Mouse (Mus musculus): ENCODE data around the gene Zfp503. TPM values are rescaled to one million over a fixed set of nuclear protein-coding genes. Genes with fewer than 3 reads are reported as not detected.
A peak's percentile ranks its signal among the peaks of the same experiment; 100 is the strongest.

Zfp503 gene
- 0.82 and 1.4 TPM in 2 replicates for polyA plus RNA-seq (2015; fragmentation: Nextera tagmentation; extraction: Ambion mirVana)

DNA sequence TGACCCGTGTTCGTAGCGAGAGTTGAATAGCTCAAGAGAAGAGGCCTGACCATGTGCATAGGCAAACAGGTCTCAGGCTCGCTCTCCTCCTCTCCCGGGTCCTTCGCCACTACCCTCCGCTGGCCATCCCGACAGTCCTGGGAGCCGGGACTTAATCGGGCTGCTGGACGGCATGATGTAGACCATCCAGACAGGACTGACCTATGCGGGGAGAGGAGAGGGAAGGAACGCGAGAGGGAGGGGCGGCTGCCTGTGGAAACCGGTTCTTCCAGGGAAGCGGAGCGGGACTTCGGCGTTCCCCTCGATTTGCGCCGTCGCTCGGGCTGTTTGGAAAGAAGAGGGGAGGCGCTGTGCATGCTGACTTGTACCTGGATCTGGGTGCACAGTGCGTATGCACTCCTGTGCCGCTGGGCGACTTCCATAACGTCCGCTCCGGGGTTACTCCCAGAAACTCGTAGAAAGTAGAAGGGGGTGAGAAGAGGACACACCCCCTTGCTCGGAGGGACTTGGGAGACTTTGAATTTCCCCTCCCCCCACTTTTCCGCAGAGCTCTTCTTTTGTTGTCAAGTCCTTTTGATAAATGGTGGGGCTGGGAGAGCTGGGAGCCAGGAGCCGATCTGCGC is at the start of gene Zfp503:
Zfp503 (minus strand) TSS at position 311 of the 623 bp plus-strand sequence.
- Histone ChIP-seq H3K27me3 (peaks cover 100% of the 10 kb centered on the region), H3K36me3 (no peaks in the 10 kb centered on the region), H3K4me1 (replicated peaks) (peaks cover 46% of the 10 kb centered on the region), H3K4me2 (peak within 1 kb of the TSS; percentile 66), H3K4me3 (replicated peaks) (peak within 1 kb of the TSS; percentile 59), H3K9ac (no peak within 1 kb of the TSS), H3K9me3 (replicated peaks) (no peaks in the 10 kb centered on the region), H3K27ac (no peak within 1 kb of the TSS)
- DNase-seq: no peak
- no peak for ATAC-seq (ENCODE audit: low read depth)
- WGBS (ENCODE audit: insufficient replicate concordance): 1% methylated on average over 37 of the region's 37 CpGs

DNA sequence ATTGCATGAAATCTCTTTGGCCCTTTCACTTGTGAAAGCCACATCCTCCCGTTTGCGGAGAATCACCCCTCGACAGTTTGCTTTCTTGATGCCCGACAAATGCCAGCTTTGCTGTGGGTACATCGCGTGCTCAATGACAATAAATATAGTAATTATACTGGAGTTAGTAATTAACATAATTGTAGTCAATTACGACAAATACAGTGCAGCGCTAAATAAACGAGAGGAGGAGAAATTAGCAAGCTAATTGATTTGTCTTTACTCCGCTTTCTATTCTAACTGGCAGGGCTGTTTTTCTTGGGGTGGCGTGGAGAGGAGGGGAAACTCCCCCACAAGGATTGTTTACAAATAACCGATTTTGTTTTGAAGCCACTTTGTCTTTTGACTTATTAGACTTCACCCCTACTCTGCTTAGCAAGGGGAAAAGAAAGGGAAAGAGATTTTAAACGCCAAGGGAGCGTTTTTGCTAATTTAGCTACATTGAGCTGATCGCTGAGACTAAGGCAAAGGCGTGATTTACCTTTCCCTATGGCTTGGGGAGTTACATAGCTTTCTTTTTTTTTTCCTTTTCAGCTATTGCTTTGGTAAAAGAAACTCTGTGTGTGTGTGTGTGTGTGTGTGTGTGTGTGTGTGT is 48.2 kb upstream of the Zfp503 start:
- no peak overlapping the region for H3K4me3 ChIP-seq (replicated peaks)
- no peaks in the 10 kb centered on the region for H3K4me1 ChIP-seq (replicated peaks)
- H3K4me2 ChIP-seq: no peak overlapping the region
- H3K9me3 ChIP-seq (replicated peaks): no peaks in the 10 kb centered on the region
- no peak overlapping the region for H3K27ac ChIP-seq
- H3K27me3 ChIP-seq: no peaks in the 10 kb centered on the region
- H3K9ac ChIP-seq: no peak overlapping the region
- ATAC-seq (ENCODE audit: low read depth) (no peak), DNase-seq (no peak)
- H3K36me3 ChIP-seq: no peaks in the 10 kb centered on the region
- WGBS (ENCODE audit: insufficient replicate concordance): 73% methylated on average over 16 of the region's 16 CpGs

DNA sequence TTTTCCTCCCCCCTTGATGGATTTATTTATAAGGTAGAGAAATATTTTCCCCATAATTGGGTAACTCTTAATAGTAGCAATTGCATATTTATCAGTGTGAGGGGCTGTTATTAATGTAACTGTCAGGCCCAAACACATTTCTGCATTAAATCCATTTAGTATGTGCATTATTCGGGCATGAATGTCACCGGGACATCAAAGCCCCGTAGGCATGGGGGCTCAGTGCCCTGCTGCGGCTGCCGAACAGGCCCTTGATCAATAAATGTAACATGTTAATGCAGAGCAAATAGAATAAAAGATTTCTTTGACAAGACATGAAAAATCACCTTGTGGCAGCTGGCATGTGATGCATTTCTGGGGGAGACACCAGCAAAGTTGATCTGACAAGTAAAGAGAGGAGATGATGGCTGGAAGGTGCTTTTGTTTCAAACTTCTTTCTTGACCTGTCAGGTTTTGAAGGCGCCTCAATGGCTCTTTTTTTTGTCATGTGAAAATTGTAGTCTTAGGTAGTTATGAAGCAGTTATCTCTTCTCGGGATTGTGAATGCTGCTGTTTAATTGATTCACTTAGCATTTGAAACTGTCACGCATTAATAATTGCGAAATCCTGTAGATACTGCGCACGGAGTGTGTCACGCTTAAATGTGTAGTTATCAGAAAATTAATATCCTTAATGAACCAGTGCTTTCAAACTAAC is 47.5 kb upstream of the Zfp503 start:
- Histone ChIP-seq H3K9me3 (replicated peaks) (no peaks in the 10 kb centered on the region), H3K27ac (no peak overlapping the region), H3K4me3 (replicated peaks) (no peak overlapping the region), H3K27me3 (no peaks in the 10 kb centered on the region), H3K9ac (no peak overlapping the region), H3K4me2 (no peak overlapping the region), H3K36me3 (no peaks in the 10 kb centered on the region), H3K4me1 (replicated peaks) (no peaks in the 10 kb centered on the region)
- DNase-seq (no peak), ATAC-seq (ENCODE audit: low read depth) (no peak)
- WGBS (ENCODE audit: insufficient replicate concordance): 79% methylated on average over 12 of the region's 12 CpGs

DNA sequence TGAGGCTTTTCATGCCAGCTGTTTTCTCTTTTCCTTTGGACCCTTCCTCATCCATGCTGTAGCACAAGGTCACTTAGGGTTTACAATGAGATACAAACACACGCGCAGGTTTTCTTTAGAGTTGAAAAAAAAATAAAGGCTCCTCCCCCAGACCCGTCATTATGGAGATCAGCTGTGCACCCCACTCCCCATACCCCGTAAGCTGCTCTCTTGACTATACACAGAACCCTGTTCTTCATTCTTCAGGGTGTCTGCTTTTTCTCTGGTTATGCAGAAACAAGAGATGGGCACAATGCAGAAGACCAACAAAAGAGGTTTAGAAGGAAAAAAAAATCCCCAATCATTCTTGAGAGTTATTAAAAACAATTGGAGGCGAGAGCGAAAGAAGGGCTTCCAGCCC is 46.9 kb upstream of the Zfp503 start:
- no peaks in the 10 kb centered on the region for H3K9me3 ChIP-seq (replicated peaks)
- 69% methylated on average over 6 of the region's 6 CpGs for WGBS (ENCODE audit: insufficient replicate concordance)
- ATAC-seq (ENCODE audit: low read depth): no peak

DNA sequence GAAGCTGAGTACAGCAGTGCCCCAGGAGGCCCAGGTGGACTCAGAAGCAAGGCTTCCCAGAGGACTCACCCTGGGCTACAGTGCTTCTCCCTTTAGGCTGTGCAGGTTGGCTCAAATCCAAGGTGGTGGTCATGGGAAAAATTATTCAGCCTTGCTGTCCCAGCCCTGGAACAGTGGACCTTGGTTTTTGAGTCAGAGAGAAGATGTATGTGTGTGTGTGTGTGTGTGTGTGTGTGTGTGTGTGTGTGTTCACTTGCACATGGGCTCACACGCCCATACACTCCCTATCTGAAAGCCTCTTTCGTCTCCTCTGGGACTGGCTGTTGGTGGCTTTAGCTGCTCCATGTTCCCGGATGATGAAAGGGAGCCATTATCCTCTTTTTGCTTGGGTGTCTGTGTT is 46.5 kb upstream of the Zfp503 start:
- no peaks in the 10 kb centered on the region for H3K9me3 ChIP-seq (replicated peaks)
- DNase-seq (no peak), ATAC-seq (ENCODE audit: low read depth) (no peak)
- 51% methylated on average over 3 of the region's 3 CpGs for whole genome bisulfite sequencing (ENCODE audit: insufficient replicate concordance)
- no peak overlapping the region for H3K4me3 ChIP-seq (replicated peaks)
- H3K27ac ChIP-seq: no peak overlapping the region
- H3K4me1 ChIP-seq (replicated peaks): no peaks in the 10 kb centered on the region
- H3K36me3 ChIP-seq: no peaks in the 10 kb centered on the region
- no peak overlapping the region for H3K9ac ChIP-seq
- no peaks in the 10 kb centered on the region for H3K27me3 ChIP-seq
- H3K4me2 ChIP-seq: no peak overlapping the region

More for the DNA sequence above, 46.9 kb upstream of the Zfp503 start:
- Histone ChIP-seq H3K4me2 (no peak overlapping the region), H3K27ac (no peak overlapping the region), H3K9ac (no peak overlapping the region), H3K4me3 (replicated peaks) (no peak overlapping the region), H3K4me1 (replicated peaks) (no peaks in the 10 kb centered on the region), H3K27me3 (no peaks in the 10 kb centered on the region), H3K36me3 (no peaks in the 10 kb centered on the region)
- DNase-seq: no peak

DNA sequence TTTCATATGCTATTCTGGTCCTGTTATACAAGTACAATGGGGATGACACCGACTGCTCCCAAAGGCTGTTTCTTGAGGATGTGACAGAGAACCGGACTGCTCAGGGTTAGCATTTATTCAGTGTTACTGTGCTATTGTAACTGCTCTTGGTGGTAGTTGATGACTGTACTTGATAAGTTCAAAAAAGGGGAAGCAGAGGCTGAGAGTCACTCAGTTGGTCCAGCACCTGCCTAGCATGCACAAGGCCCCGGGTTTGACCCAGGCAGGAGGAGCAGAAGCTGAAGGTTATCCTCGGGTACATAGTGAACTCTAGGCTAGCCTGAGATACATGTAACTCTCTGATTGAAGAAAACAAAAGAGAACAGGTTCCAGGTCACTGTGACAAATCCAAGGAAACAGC is 34.1 kb upstream of the Zfp503 start:
- Histone ChIP-seq H3K9ac (no peak overlapping the region), H3K36me3 (no peaks in the 10 kb centered on the region), H3K4me3 (replicated peaks) (no peak overlapping the region), H3K9me3 (replicated peaks) (no peaks in the 10 kb centered on the region), H3K4me2 (no peak overlapping the region), H3K27ac (no peak overlapping the region), H3K27me3 (peaks cover 2% of the 10 kb centered on the region; the same call in 1 of the 2 replicates), H3K4me1 (replicated peaks) (peaks cover 24% of the 10 kb centered on the region)
- WGBS (ENCODE audit: insufficient replicate concordance): 28% methylated on average over 4 of the region's 4 CpGs
- no peak for DNase-seq
- ATAC-seq (ENCODE audit: low read depth): no peak

DNA sequence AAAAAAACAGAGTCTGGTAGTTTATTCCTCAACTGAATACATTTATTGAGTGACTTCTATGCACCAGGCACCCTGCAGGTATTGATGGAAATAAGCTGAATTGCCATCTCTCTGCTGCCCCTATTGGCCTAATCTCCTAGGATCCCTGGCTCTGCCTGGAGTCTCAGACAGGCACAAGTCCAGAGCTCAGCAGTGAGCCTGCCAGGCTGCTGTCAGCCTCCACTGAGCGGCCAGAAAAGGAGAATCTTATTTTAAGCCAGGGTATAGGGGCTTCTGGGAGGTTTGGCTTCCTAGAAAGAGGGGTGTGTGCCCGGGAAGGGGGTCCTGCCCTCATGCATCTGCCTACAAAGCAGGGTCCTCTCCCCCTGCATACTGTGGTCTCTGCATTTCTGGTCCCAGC is 31.5 kb upstream of the Zfp503 start:
- 0 out of 2 replicates have a peak, but pooled peaks have one; percentile 8 for ATAC-seq (ENCODE audit: low read depth)
- 29% methylated on average over 2 of the region's 2 CpGs for WGBS (ENCODE audit: insufficient replicate concordance)
- 0 out of 2 replicates have a peak overlapping the region, but pooled peaks have one; percentile 5 for H3K9ac ChIP-seq

DNA sequence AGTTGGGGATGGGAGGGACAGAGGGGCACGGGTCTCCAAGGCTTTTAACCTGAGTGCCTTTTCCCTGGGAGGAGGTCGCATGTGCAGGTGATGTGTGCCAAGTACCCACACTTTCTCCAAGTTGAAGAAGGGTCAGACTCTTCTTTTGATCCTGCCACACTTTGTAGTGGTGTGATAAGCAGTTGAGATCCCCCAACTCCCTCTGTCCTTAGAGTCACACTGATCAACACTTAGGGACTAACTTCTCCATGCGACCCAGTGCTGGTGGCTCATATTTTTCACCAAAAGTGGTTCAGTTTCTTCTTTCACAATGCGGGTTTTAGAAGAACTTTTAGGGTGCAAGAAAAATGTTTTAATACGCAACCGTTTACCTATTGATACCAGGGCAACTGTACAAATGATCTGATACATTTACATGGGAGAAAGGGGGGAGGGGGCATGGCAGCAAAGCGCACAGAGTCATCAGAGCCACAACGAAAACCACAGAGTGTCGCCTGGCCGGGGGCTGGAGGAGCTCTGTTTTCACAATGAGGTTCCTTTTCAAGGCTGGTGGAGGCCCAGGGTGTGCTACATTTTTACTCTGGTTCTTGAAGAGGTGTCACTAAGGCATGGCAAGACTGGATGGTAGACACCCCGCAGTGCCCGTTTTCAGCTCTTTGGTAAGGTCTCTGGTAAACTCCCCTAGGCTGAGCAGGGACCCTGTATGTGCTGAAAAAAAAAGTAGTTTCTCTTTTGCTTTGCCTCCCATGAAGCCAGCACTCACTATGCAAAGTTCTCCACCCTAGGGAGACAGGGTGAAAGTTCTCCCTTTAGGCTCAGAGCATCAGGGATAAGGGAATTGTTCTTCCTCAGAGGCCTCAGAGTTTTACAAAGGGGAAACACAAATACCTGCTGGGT is 30.8 kb upstream of the Zfp503 start:
- ATAC-seq (ENCODE audit: low read depth) (no peak), DNase-seq (no peak)
- H3K27ac ChIP-seq: no peak overlapping the region

More for the DNA sequence above, 31.5 kb upstream of the Zfp503 start:
- Histone ChIP-seq H3K4me1 (replicated peaks) (peaks cover 24% of the 10 kb centered on the region), H3K9me3 (replicated peaks) (no peaks in the 10 kb centered on the region), H3K27me3 (peaks cover 7% of the 10 kb centered on the region; the same call in 1 of the 2 replicates), H3K27ac (no peak overlapping the region), H3K4me2 (no peak overlapping the region), H3K4me3 (replicated peaks) (no peak overlapping the region), H3K36me3 (no peaks in the 10 kb centered on the region)
- DNase-seq: no peak

DNA sequence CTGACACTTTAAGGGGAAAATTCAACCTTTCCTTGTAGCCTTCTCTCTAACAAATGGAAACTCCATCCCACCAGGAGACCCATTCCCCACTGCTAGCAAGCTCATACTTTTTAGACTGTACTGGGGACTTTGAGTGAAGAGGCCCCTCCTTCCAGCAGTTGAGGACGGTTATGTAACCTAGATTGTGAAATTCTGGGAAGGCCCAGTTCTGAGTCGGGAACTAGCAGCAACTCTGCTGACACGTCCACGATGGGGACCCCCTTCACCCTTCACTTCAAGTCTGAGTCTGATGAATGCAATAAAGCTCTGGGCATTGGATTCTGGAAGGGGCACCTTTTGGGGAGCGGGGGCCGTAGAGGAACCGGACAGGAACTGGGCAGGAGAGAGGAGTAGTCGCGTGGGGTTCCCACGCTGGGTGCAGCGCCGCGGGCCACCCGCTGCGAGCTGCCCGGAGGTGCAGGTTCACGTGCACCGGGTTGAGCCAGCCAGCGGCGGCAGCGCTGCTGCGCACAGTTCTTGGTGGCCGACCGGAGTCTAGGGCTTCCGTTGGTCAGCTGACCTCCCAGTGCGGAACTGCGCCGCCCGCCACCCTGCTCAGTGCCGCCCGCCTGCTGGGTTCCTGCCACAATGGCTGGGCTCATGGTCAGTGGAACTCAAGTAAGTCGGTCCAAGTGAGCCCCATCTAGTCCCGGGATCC is 30.0 kb upstream of the Zfp503 start, which contains the start of gene Lrmda:
Lrmda (plus strand) TSS at position 461 of the 697 bp plus-strand sequence.
- Histone ChIP-seq H3K4me3 (replicated peaks) (peak within 1 kb of the TSS; percentile 56), H3K9me3 (replicated peaks) (no peaks in the 10 kb centered on the region), H3K4me2 (peak within 1 kb of the TSS; percentile 79), H3K27ac (peak within 1 kb of the TSS; percentile 55; the same call in 1 of the 2 replicates), H3K4me1 (replicated peaks) (peaks cover 24% of the 10 kb centered on the region), H3K36me3 (no peaks in the 10 kb centered on the region), H3K27me3 (peaks cover 7% of the 10 kb centered on the region; the same call in 1 of the 2 replicates), H3K9ac (peak within 1 kb of the TSS; percentile 69)
- peak; percentile 86 for ATAC-seq (ENCODE audit: low read depth)
- DNase-seq: peak; percentile 39
- WGBS (ENCODE audit: insufficient replicate concordance): under 1% methylated on average over 33 of the region's 33 CpGs

More for the DNA sequence above, 30.8 kb upstream of the Zfp503 start:
- Histone ChIP-seq H3K27me3 (peaks cover 7% of the 10 kb centered on the region; the same call in 1 of the 2 replicates), H3K9ac (peak overlapping the region; percentile 69), H3K4me2 (peak overlapping the region; percentile 79), H3K9me3 (replicated peaks) (no peaks in the 10 kb centered on the region), H3K36me3 (no peaks in the 10 kb centered on the region), H3K4me1 (replicated peaks) (peaks cover 24% of the 10 kb centered on the region), H3K4me3 (replicated peaks) (peak overlapping the region; percentile 56)
- WGBS (ENCODE audit: insufficient replicate concordance): 11% methylated on average over 12 of the region's 12 CpGs

DNA sequence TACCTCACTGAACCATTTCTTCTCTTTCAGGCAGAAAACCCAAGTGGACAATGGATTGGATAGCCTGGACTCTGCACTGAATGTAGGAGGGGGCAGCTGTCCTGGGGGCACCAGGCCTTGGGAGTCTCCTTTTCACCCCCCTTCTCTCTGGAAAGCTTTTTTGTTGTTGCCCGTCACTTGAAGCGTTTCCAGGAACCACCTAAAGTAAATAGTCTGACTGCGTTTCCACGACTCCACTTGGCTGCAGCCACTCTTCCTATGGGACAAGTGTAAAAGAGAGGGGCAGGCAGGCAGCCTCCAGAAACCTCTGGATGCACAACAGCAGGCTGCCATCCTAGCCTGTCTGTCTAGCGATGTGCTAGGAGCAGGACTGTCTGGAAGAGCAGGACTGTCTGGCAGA is 27.6 kb upstream of the Zfp503 start:
- DNase-seq (no peak), ATAC-seq (ENCODE audit: low read depth) (no peak)
- Histone ChIP-seq H3K27ac (no peak overlapping the region), H3K4me1 (replicated peaks) (peaks cover 24% of the 10 kb centered on the region), H3K27me3 (peaks cover 7% of the 10 kb centered on the region; the same call in 1 of the 2 replicates), H3K9ac (no peak overlapping the region), H3K4me2 (no peak overlapping the region), H3K4me3 (replicated peaks) (no peak overlapping the region), H3K36me3 (no peaks in the 10 kb centered on the region), H3K9me3 (replicated peaks) (no peaks in the 10 kb centered on the region)
- WGBS (ENCODE audit: insufficient replicate concordance): 52% methylated on average over 5 of the region's 5 CpGs

Data from liver, embryonic 13.5 days (tissue).